Mouse (Mus musculus): ENCODE data around the gene Rfx7.
A peak's percentile ranks its signal among the peaks of the same experiment; 100 is the strongest.
"Not testable (repeated sequence)": the region's sequence is repeated elsewhere in the genome, so short reads cannot be mapped to it uniquely, and the experiment has no call there.

Gene Rfx7

DNA sequence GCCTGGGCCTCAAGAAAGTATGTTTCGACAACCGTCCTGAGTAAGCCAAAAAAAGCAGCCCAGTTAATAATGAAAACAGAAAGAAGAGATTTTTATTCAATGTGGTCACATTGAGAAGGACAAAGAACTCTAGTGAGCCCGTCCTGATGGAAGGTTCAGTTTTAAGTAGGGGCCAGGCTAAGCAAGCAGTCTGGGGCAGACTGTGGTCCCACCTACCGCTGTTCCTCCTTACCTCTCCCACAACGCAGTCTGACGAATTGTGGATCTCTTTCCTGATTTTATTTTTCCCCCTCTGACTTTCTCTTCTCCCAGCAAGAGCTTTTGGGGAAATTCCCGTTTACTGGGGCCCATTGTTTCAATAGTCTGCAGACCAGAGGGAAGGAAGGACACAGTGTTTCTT lies 108.6 kb downstream of the Rfx7 start:
- DNase-seq (ENCODE audit: low spot score): no peak

DNA sequence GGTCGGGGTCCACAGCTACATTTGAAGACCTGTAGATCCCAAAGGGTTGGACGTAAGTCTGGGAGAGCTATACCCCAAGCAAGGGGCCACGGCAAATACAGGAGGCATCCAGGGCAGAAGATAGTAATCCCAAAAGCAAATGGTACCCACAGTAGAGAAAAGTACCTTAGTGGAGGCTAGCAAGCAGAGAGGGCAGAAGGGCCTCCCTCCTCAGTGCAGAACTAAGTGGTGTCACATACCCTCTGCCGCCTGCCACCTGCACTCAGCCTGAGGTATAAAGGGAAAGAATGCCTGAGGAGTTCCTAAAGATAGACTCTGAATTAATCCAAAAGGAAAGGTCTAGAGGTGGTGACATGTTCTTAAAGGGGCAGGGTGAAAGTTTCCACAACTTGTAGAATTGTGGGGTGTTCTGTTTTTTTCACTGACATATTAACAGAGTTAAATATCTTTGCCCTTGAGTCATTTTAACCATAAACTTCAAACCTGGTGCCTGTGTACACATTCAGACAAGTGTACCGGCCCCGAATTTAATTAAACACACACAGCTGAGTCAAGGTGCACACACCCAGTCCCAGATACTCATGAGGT lies 109.1 kb downstream of the Rfx7 start:
- no peak for DNase-seq (ENCODE audit: low spot score)

DNA sequence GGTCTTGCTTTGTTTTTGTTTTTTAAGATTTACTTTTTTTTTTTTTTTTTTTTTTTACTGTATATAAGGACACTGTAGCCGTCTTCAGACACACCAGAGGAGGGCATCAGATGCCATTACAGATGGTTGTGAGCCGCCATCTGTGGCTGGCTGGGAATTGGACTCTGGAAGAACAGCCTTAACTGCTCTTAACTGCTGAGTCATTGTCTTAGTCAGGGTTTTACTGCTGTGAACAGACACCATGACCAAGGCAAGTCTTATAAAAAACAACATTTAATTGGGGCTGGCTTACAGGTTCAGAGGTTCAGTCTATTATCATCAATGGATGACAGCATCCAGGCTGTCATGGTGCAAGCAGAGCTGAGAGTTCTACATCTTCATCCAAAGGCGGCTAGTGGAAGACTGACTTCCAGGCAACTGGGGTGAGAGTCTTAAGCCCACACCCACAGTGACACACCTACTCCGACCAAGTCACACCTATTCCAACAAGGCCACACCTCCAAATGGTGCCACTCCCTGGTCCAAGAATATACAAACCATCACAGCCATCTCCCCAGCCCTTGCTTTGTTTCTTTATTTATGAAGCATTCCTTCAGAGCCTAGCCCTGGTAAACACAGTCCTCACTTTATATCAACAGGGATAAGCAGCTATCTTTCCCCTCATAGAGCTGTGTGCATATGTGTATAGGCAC lies 110.9 kb downstream of the Rfx7 start:
- DNase-seq (ENCODE audit: low spot score): not testable (repeated sequence)

DNA sequence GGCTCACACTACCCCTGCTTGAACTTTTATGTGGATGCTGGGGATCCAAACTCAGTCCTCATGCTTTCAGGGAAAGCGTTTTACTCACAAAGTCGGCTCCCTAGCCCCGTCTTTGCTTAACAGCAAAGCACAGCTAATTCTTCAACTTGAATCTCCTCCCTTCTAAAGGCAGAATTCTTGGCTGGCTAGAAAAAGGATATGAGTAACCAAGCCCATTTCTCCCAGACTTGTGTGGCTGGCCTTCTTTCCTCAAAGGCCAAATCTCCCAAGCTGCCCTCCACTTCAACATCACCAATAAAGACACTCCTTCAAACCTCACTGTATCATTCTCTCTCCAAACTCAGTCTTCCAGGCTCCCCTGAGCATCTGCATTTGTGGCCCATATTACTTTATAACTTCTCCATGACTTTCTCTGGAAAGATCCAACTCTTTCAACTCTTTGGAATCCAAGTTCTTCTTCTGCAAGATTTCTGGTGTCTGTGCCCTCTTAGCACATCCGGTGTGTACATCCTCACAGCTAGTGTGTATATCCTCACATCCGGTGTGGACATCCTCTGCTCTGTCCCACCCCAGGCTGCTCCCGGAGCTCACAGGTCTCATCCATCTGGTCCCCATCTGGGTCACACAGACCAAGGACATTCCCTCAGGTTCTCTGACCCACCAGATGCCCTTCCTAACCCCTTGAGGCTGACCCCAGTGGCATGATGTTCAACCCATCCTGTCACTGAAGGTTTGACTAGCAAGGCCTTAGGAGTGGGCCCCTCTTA lies 111.8 kb downstream of the Rfx7 start:
- no peak for DNase-seq (ENCODE audit: low spot score)

GRCm38 (mm10) chr9:72644418-72645110 lies 112.5 kb downstream of the Rfx7 start:
- DNase-seq (ENCODE audit: low spot score): no peak

GRCm38 (mm10) chr9:72649781-72650180 lies 117.7 kb downstream of the Rfx7 start:
- no peak for DNase-seq (ENCODE audit: low spot score)

GRCm38 (mm10) chr9:72652961-72653360 lies 120.9 kb downstream of the Rfx7 start:
- no peak for DNase-seq (ENCODE audit: low spot score)

DNA sequence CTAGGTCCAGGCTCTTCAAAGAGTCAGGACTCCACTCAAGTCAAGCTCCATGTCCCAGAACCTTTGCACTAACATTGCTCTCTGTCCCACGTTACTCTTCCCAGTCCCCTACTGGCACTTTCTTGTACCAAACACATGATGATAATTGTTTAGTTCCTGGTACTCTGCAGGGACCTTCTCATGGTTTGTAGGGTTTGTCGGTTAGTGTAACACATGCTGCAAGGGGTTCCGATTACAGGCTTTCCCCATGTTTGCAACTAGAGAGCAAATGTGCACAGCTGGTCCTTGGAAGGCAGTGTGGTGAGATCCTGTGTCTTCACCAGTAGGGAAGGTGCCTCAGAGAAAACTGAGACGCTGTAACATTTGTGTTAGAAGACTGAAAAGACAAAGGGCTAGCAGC lies 121.5 kb downstream of the Rfx7 start:
- DNase-seq (ENCODE audit: low spot score): no peak

- no peak for DNase-seq (ENCODE audit: low spot score)
Observed at GRCm38 (mm10) chr9:72654593-72655242, 122.7 kb downstream of the Rfx7 start.

DNA sequence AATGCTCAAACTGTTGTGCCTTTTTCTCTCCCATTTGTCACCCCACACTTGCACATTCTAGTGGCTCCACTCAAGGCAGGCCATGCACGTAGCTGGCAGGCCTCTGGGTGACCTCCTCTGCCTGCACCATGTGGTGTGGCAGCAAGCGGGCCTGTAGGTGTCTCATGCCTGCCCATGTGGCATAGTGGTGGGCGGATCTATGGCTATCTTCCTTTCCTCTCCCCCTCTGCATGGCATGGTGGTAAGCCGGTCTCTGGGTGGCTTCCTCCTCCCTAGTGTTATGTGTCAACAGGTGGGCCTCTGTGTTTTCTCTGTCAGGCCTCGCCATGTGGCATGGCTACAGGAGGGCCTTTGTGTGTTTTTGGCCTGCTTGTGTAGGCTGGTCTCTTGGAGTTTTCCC lies 123.6 kb downstream of the Rfx7 start:
- DNase-seq (ENCODE audit: low spot score): no peak

DNA sequence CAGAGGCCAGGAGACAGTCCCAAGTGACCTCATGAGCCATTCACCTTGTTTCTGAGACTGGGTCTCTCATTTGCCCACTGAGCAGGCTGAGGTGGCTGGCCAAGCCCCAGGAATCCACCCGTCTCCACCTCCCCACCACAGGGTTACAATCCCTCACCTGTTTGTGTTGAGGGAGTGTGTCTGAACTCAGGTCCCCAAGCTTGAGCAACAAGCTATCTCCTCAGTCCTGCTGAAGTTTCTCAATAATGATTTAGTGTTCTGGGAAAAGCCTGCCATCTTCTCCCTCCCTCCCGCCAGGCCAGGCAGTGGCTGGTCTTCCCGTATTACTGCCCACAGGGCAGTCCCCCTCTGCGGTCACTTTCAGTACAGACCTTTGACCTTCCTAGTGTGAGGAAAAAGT lies 124.5 kb downstream of the Rfx7 start:
- no peak for DNase-seq (ENCODE audit: low spot score)

GRCm38 (mm10) chr9:72656940-72657339 lies 124.9 kb downstream of the Rfx7 start:
- DNase-seq (ENCODE audit: low spot score): no peak

GRCm38 (mm10) chr9:72657694-72658093 lies 125.7 kb downstream of the Rfx7 start:
- DNase-seq (ENCODE audit: low spot score): no peak

- DNase-seq (ENCODE audit: low spot score): no peak
Observed at GRCm38 (mm10) chr9:72660139-72660538, 128.1 kb downstream of the Rfx7 start.

- no peak for DNase-seq (ENCODE audit: low spot score)
Observed at GRCm38 (mm10) chr9:72660911-72661310, 128.9 kb downstream of the Rfx7 start.

- DNase-seq (ENCODE audit: low spot score): no peak
Observed at GRCm38 (mm10) chr9:72661561-72661894, 129.5 kb downstream of the Rfx7 start.

DNA sequence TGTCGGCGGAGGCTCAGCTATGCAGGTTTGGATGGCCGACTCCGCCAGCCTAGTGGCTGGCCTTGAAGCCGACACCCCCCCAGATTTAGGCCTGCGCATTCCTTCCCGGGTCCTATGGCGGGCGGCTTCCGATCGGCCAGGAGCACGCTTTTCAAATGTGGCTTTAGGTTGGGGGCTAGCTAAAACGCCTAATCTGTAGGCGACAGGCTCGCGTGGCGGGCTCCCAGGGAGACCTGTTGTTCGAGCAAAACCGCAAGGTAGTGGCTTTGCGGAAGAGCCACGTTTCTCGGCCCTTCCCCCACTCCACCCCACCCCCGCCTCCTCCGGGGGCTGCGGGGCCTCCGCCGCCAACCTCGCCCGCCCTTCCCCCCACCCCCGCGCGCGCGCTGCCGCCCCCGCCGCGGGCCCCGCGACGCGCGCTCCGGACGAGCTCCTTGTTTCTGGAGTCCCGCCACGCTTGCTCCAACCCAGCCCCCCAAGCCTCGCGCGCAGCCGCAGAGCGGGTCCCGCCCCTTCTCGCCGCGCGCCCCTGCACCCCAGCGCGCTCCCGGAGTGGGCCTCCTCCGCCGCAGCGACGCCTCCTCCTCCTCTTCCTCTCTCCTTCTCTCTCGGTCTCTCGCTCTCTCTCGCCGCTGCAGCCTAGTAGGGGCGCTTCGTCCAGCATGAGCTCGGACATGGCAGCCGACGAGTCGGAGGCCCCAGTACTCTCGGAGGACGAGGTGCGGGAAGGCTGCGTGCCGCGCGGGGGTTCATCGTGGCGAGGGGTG lies 130.0 kb downstream of the Rfx7 start, which contains the start of gene Nedd4:
TSS of gene Nedd4 (plus strand) at position 452 of the 767 bp plus-strand sequence.
- peak; percentile 78 for DNase-seq (ENCODE audit: low spot score)

DNA sequence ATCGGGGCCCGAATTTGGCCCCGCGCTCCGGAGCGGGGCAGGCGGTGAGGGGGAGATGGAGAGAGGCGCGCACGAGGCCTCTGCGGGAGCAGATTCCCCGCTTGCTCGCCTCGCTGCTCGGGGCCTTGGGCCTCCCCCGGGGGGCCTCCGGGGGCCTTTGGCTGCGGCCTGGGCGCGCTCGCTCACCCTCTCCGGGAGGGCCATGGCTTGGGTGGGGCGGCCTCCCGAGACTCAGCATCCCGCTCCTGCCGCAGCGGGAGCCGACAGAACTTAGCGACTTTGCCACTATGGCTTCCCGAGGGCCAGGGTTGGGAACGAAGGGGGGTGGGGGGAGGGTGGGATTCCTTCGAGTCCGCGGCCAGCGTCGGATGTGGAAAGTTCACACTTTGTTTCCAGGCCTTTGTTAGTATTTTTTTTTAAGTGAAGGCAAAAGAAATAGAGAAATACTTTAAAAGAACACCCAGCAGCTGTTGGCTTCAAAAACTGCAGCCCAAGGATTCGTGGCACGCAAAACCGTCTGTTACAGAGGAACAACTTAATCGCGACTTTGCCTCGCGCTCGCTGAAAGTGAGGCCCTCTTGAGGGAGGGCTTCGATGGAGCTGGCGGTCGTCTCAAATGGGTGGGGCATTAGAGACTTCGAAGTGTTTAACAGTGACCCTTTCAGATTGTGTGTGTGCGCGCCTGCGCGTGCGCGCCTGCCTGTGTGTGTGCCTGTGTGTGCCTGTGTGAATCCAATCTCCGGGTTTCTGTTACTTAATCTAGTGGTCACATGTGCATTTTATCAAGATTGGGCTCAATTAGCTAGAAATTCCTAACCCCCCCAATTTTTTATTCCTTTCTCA lies 130.9 kb downstream of the Rfx7 start:
- no peak for DNase-seq (ENCODE audit: low spot score)

DNA sequence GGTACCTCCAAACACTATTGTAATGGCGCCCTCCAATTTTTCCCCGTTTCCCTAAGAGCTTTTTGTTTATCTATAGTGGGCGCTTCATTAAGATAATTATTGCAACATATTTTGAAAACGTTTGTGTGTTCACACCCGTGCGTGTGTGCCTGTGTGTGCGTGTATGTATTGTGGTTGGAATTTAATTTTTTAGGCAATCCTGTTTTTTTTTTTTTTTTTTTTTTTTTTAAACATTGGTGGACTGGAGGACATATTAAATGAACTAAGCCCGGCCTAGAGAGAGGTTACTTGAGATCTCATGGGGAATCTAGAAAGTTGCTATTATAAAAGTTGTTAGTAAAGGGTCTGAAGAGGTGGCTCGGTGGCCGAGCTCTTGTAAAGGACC lies 131.5 kb downstream of the Rfx7 start:
- DNase-seq (ENCODE audit: low spot score): no peak
